11 mouse cellular contexts compared by ENCODE assay signal in the genomic region with DNA sequence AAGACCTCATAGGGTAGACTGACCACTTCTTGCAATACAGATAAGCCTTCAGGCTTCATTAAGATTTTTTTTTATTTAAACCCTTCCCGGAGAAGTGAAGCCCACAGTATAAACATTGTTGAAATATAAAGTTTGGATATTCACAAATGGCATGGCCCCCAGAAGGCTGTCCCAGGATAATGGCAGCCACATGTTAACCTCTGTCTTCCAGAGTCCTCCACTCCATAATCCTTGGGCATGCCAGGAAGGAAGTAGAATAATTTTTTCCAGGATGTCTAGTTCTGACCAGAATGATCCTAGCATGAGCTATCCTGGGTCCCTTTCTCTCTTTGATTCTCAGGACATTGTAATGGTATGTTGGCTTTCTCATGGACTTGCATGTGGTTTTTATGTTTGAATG. TPM values are rescaled to one million over a fixed set of nuclear protein-coding genes. Genes with fewer than 3 reads are reported as not detected.
A peak's percentile ranks its signal among the peaks of the same experiment; 100 is the strongest.
DNase-seq lines count a peak whose midpoint lies in the region; ATAC-seq and TF ChIP-seq lines count a peak whose summit lies in the region.
"Had no signal": no experiment of that assay in that cellular context is flagged by ENCODE, and none has a peak within 500 bp of the region (broad histone marks: within the 10 kb centered on the region; RNA-seq: fewer than 3 reads in every experiment).

No protein-coding gene starts in this region.

- H3K36me3 ChIP-seq in heart, embryonic 13.5 days: peaks cover 21% of the 10 kb centered on the region
- H3K36me3 ChIP-seq in liver, postnatal 0 days (replicated peaks; ENCODE audit: insufficient read depth, low read length): 0 out of 2 replicates have a peak, but pooled peaks cover 4% of the 10 kb centered on the region
- no peaks in the 10 kb centered on the region for H3K36me3 ChIP-seq in embryonic facial prominence, embryonic 15.5 days
- peaks cover 3% of the 10 kb centered on the region; the same call in 1 of the 2 replicates for H3K36me3 ChIP-seq in limb, embryonic 13.5 days

- WGBS in heart, embryonic 13.5 days: 59% methylated on average over 1 of the region's 1 CpGs
- 77% methylated on average over 1 of the region's 1 CpGs for WGBS in liver, postnatal 0 days (ENCODE audit: insufficient replicate concordance)
- 23% methylated on average over 1 of the region's 1 CpGs for WGBS in embryonic facial prominence, embryonic 15.5 days
- WGBS in limb, embryonic 13.5 days: 39% methylated on average over 1 of the region's 1 CpGs

- H3K9ac ChIP-seq in heart, embryonic 13.5 days: no peak overlapping the region
- no peak overlapping the region for H3K9ac ChIP-seq in liver, postnatal 0 days (replicated peaks)
- H3K9ac ChIP-seq in embryonic facial prominence, embryonic 15.5 days: no peak overlapping the region
- no peak overlapping the region for H3K9ac ChIP-seq in limb, embryonic 13.5 days

- peaks cover 46% of the 10 kb centered on the region for H3K4me1 ChIP-seq in heart, embryonic 13.5 days
- peaks cover 33% of the 10 kb centered on the region for H3K4me1 ChIP-seq in liver, postnatal 0 days (ENCODE audit: insufficient read depth)
- peaks cover 34% of the 10 kb centered on the region for H3K4me1 ChIP-seq in embryonic facial prominence, embryonic 15.5 days
- H3K4me1 ChIP-seq in limb, embryonic 13.5 days: peaks cover 67% of the 10 kb centered on the region

- no peaks in the 10 kb centered on the region for H3K9me3 ChIP-seq in heart, embryonic 13.5 days
- no peaks in the 10 kb centered on the region for H3K9me3 ChIP-seq in liver, postnatal 0 days (ENCODE audit: low read length)
- H3K9me3 ChIP-seq in embryonic facial prominence, embryonic 15.5 days (replicated peaks): no peaks in the 10 kb centered on the region
- no peaks in the 10 kb centered on the region for H3K9me3 ChIP-seq in limb, embryonic 13.5 days

- DNase-seq in heart, adult 9 months (ENCODE audit: low spot score in 2 of 2): no peak
- DNase-seq in liver, postnatal 0 days: no peak
- DNase-seq in liver: no peak
- DNase-seq in spleen, adult 12 weeks (ENCODE audit: low spot score): no peak
- DNase-seq: left cerebral cortex, postnatal 4 days; right cerebral cortex, postnatal 14 days; thymus, postnatal 14 days had no signal

- ATAC-seq in heart, embryonic 13.5 days (ENCODE audit: extremely low read depth, insufficient number of reproducible peaks, low FRiP score, low TSS enrichment): no peak
- ATAC-seq in liver, postnatal 0 days: no peak
- no peak for ATAC-seq in embryonic facial prominence, embryonic 15.5 days (ENCODE audit: insufficient number of reproducible peaks, low FRiP score, low TSS enrichment, low read depth)
- ATAC-seq in limb, embryonic 13.5 days (ENCODE audit: low FRiP score, low read depth): no peak
- no peak for ATAC-seq in megakaryocyte-erythroid progenitor cell, adult 5-6 weeks (replicated peaks; ENCODE audit: low FRiP score, low TSS enrichment, poor library complexity, severe bottlenecking)

- H3K27me3 ChIP-seq in heart, embryonic 13.5 days (replicated peaks): no peaks in the 10 kb centered on the region
- H3K27me3 ChIP-seq in liver, postnatal 0 days (ENCODE audit: insufficient read depth, low read length): no peaks in the 10 kb centered on the region
- H3K27me3 ChIP-seq in embryonic facial prominence, embryonic 15.5 days: no peaks in the 10 kb centered on the region
- H3K27me3 ChIP-seq in limb, embryonic 13.5 days: no peaks in the 10 kb centered on the region

- no peak for TF ChIP-seq CTCF in liver, postnatal 0 days (IDR thresholded peaks at IDR 0.05; ENCODE audit: low read depth)

- no peak for TF ChIP-seq EP300 in liver, postnatal 0 days (IDR thresholded peaks at IDR 0.05; ENCODE audit: low read depth)

- H3K4me3 ChIP-seq in heart, embryonic 13.5 days: no peak overlapping the region
- no peak overlapping the region for H3K4me3 ChIP-seq in liver, postnatal 0 days (ENCODE audit: low read depth, low read length)
- 0 out of 2 replicates have a peak overlapping the region, but pooled peaks have one; percentile 2 for H3K4me3 ChIP-seq in embryonic facial prominence, embryonic 15.5 days (replicated peaks)
- H3K4me3 ChIP-seq in limb, embryonic 13.5 days: peak overlapping the region; percentile 25

- H3K27ac ChIP-seq in heart, embryonic 13.5 days (replicated peaks): peak overlapping the region; percentile 73
- H3K27ac ChIP-seq in liver, postnatal 0 days (ENCODE audit: low read depth): peak overlapping the region; percentile 70; the same call in 1 of the 2 replicates
- peak overlapping the region; percentile 73 for H3K27ac ChIP-seq in embryonic facial prominence, embryonic 15.5 days (replicated peaks)
- H3K27ac ChIP-seq in limb, embryonic 13.5 days: peak overlapping the region; percentile 80; the same call in 1 of the 2 replicates

- peak overlapping the region; percentile 89 for H3K4me2 ChIP-seq in heart, embryonic 13.5 days
- peak overlapping the region; percentile 47 for H3K4me2 ChIP-seq in liver, postnatal 0 days (ENCODE audit: low read depth, low read length)
- peak overlapping the region; percentile 38 for H3K4me2 ChIP-seq in embryonic facial prominence, embryonic 15.5 days (replicated peaks)
- peak overlapping the region; percentile 57 for H3K4me2 ChIP-seq in limb, embryonic 13.5 days (replicated peaks)

RNA-seq across cellular contexts. Expression of a gene that starts 4.6 kb away (rescaled TPM):
- polyA plus RNA-seq in heart, embryonic 13.5 days (2015; fragmentation: Nextera tagmentation; extraction: Ambion mirVana): 39.4 and 40.6 TPM in 2 replicates
- 15.4 and 16.8 TPM in 2 replicates for polyA plus RNA-seq in liver, postnatal 0 days (2015; fragmentation: Nextera tagmentation; extraction: Ambion mirVana)
- polyA plus RNA-seq in embryonic facial prominence, embryonic 15.5 days (2015; fragmentation: Nextera tagmentation; extraction: Ambion mirVana): 65.2 and 68.1 TPM in 2 replicates
- 64.3 and 72.1 TPM in 2 replicates for polyA plus RNA-seq in limb, embryonic 13.5 days (2015; fragmentation: Nextera tagmentation; extraction: Ambion mirVana)
- 5.4 and 14.8 TPM in 2 replicates for total RNA-seq in megakaryocyte-erythroid progenitor cell, adult 5-6 weeks (2014; fragmentation: Nextera tagmentation)
- total RNA-seq in megakaryocyte-erythroid progenitor cell, adult 5-6 weeks (2017): 20.6 and 20.9 TPM in 2 replicates

Comparison
In these comparisons a context has a peak if more than half of its experiments do, and no peak if none do; other contexts are left out.
1. H3K4me2 ChIP-seq: peak in every context shown above with its lines; median percentile 89 in heart, embryonic 13.5 days; 57 in limb, embryonic 13.5 days; 47 in liver, postnatal 0 days; 38 in embryonic facial prominence, embryonic 15.5 days.
2. H3K4me3 ChIP-seq: peak in embryonic facial prominence, embryonic 15.5 days (single experiment) and limb, embryonic 13.5 days (single experiment); none in heart, embryonic 13.5 days (single experiment) and liver, postnatal 0 days (single experiment).
3. Peak in every context shown above with its lines, with median percentiles within 50 percentile points of each other: H3K27ac ChIP-seq.